Mouse (Mus musculus) kidney, adult 2 months (tissue): Measurements from ENCODE around the gene Pax1.

Experiments used
- CTCF ChIP-seq: fragments of 200-500 bp; conservative IDR thresholded peaks from 2 replicates; pipeline ENCODE4 v1.5.1; 2011; ENCODE audit warnings: low read depth, mild to moderate bottlenecking, control low read depth, low read length, moderate library complexity, mixed read lengths; ENCODE audit not compliant: insufficient read depth, insufficient read length
- POLR2A ChIP-seq: fragments of 200-500 bp; IDR thresholded peaks from one replicate; pipeline ENCODE4 v1.6.1; 2011; ENCODE audit warnings: low read depth, low read length, control low read depth

- TF ChIP-seq POLR2A: no peak
- peak; percentile 65 for TF ChIP-seq CTCF
Observed at GRCm38 (mm10) chr2:147433120-147433519, 71.4 kb downstream of the Pax1 start.
